Mouse (Mus musculus) liver, embryonic 16.5 days (tissue): ENCODE data around the gene Gtf2ird1. TPM values are rescaled to one million over a fixed set of nuclear protein-coding genes. Genes with fewer than 3 reads are reported as not detected.
"Not testable (repeated sequence)": the region's sequence is repeated elsewhere in the genome, so short reads cannot be mapped to it uniquely, and the experiment has no call there.

Source experiments
- ATAC-seq: fragments of 200-750 bp; cut with Nextera tagmentation; 2 replicates; pipeline ENCODE4 v1.8.0; 2017; ENCODE audit warnings: low read depth, mild to moderate bottlenecking, moderate number of reproducible peaks, moderate library complexity
- H3K27ac ChIP-seq: fragments of 300-500 bp; sonication (generic); 2 replicates; pipeline ENCODE4 v1.5.1; 2014; ENCODE audit warnings: mild to moderate bottlenecking, low read length
- H3K27me3 ChIP-seq: fragments of 300-500 bp; sonication (generic); 2 replicates; pipeline ENCODE4 v1.6.1; 2014; ENCODE audit warnings: low read depth, low read length, mixed read lengths; ENCODE audit not compliant: control insufficient read depth, insufficient read depth
- H3K36me3 ChIP-seq: fragments of 300-500 bp; sonication (generic); 2 replicates; pipeline ENCODE4 v1.6.1; 2014; ENCODE audit warnings: mild to moderate bottlenecking; ENCODE audit not compliant: control insufficient read depth, insufficient read depth
- H3K4me1 ChIP-seq: fragments of 300-500 bp; sonication (generic); 2 replicates; pipeline ENCODE4 v1.6.1; 2014; ENCODE audit warnings: low read depth, low read length, mixed read lengths; ENCODE audit not compliant: control insufficient read depth
- H3K4me2 ChIP-seq: fragments of 300-500 bp; sonication (generic); 2 replicates; pipeline ENCODE4 v1.6.1; 2014; ENCODE audit warnings: low read depth, low read length, mixed read lengths
- H3K4me3 ChIP-seq: fragments of 300-500 bp; sonication (generic); 2 replicates; pipeline ENCODE4 v1.5.1; 2014; ENCODE audit warnings: low read depth, mild to moderate bottlenecking, low read length
- H3K9ac ChIP-seq: fragments of 300-500 bp; sonication (generic); 2 replicates; pipeline ENCODE4 v1.6.1; 2014; ENCODE audit warnings: low read depth, low read length
- H3K9me3 ChIP-seq: fragments of 300-500 bp; sonication (generic); replicated peaks from 2 replicates; pipeline ENCODE4 v1.6.1; 2016; ENCODE audit warnings: low read length; ENCODE audit not compliant: control insufficient read depth
- WGBS: fragments of 180-500 bp; shearing (Covaris S2); extraction: QIAGEN DNeasy Blood & Tissue Kit; methylation state at CpG from one replicate; pipeline ENCODE4 v1.1.7; 2014; ENCODE audit not compliant: insufficient replicate concordance; 5-methylcytosine and 5-hydroxymethylcytosine counted together
- polyA plus RNA-seq: library from polyadenylated mRNA; unstranded; fragments of >200 nt; fragmentation: Nextera tagmentation; extraction: Ambion mirVana; gene quantifications from 2 replicates; pipeline ENCODE4 v1.2.1, GENCODE M21; 2015

Gene Gtf2ird1
- polyA plus RNA-seq, 1 experiment from 2014 or later: 11.6 TPM

- WGBS: 69% methylated on average over 2 of the region's 2 CpGs
- H3K4me1 ChIP-seq: no peaks in the 10 kb centered on the region
- H3K27me3 ChIP-seq: no peaks in the 10 kb centered on the region
Measured at GRCm38 (mm10) chr5:134370831-134371230, 85.7 kb downstream of the Gtf2ird1 start.

DNA sequence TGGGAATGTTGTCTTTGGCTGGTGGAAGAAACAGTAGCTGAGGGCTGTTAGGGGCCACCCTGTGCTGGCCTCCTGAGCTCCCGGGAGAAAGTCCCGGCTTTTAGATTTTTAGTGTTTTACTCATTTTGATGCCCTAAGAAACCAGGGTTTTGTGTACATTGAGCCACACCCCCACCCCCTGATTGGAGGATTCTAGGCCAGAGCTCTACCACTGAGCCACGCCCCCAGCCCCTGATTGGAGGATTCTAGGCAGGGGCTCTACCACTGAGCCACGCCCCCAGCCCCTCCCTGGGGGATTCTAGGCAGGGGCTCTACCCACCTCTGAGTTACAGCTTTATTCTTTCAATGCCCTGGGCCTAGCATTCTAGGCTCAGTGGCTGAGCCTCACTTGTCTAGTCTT is 97.4 kb downstream of the Gtf2ird1 start:
- no peaks in the 10 kb centered on the region for H3K9me3 ChIP-seq
- H3K36me3 ChIP-seq: no peaks in the 10 kb centered on the region
- no peak overlapping the region for H3K4me2 ChIP-seq
- no peak overlapping the region for H3K9ac ChIP-seq
- no peak overlapping the region for H3K4me3 ChIP-seq
- H3K27me3 ChIP-seq: no peaks in the 10 kb centered on the region
- no peak for ATAC-seq
- no peak overlapping the region for H3K27ac ChIP-seq
- WGBS: 75% methylated on average over 4 of the region's 4 CpGs
- no peaks in the 10 kb centered on the region for H3K4me1 ChIP-seq

More at GRCm38 (mm10) chr5:134370831-134371230, 85.7 kb downstream of the Gtf2ird1 start:
- Histone ChIP-seq H3K9me3 (no peaks in the 10 kb centered on the region), H3K36me3 (no peaks in the 10 kb centered on the region), H3K4me2 (no peak overlapping the region), H3K27ac (no peak overlapping the region), H3K4me3 (no peak overlapping the region), H3K9ac (no peak overlapping the region)
- ATAC-seq: no peak

DNA sequence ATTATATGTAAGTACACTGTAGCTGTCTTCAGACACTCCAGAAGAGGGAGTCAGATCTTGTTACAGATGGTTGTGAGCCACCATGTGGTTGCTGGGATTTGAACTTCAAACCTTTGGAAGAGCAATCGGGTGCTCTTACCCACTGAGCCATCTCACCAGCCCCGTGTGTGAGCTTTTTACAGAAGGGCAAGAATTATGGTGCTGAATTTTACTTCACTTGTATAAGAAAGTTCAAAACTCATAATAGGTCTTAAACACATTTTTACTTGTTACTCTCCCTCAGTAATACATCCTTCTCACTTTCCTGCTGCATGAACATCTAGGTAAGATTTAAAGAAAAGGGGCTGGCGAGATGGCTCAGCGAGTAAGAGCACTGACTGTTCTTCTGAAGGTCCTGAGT is 101.1 kb downstream of the Gtf2ird1 start:
- not testable (repeated sequence) for H3K27ac ChIP-seq, ATAC-seq, H3K4me3 ChIP-seq, H3K9me3 ChIP-seq, H3K27me3 ChIP-seq, H3K4me2 ChIP-seq, H3K9ac ChIP-seq, H3K36me3 ChIP-seq
- WGBS: 65% methylated on average over 4 of the region's 4 CpGs
- peaks cover 11% of the 10 kb centered on the region for H3K4me1 ChIP-seq

DNA sequence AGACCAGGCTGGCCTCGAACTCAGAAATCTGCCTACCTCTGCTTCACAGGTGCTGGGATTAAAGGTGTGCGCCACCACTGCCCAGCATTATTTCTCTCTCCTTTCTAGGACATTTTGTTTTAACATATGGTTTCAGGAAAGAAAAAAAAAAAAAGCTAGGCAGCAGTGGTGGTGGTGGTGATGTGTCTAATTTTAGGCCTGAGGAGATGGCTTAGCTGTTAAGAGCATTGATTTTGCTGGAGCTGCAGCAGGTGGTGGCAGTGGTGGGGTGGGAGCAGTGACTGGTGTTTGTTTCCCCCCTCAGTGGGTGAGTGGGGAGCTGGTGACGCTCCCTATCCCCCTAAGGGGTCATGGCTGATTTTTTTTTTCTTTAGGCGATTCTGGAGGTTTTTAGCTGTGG is 103.4 kb downstream of the Gtf2ird1 start:
- H3K4me2 ChIP-seq: no peak overlapping the region
- H3K27ac ChIP-seq: no peak overlapping the region
- H3K36me3 ChIP-seq: no peaks in the 10 kb centered on the region
- peaks cover 12% of the 10 kb centered on the region for H3K4me1 ChIP-seq
- H3K4me3 ChIP-seq: no peak overlapping the region
- 49% methylated on average over 4 of the region's 4 CpGs for WGBS
- no peak for ATAC-seq
- H3K9ac ChIP-seq: no peak overlapping the region
- no peaks in the 10 kb centered on the region for H3K9me3 ChIP-seq
- H3K27me3 ChIP-seq: no peaks in the 10 kb centered on the region

- Histone ChIP-seq H3K4me1 (peaks cover 12% of the 10 kb centered on the region), H3K9me3 (no peaks in the 10 kb centered on the region), H3K27ac (no peak overlapping the region), H3K4me2 (no peak overlapping the region), H3K27me3 (no peaks in the 10 kb centered on the region), H3K9ac (no peak overlapping the region), H3K4me3 (no peak overlapping the region), H3K36me3 (no peaks in the 10 kb centered on the region)
- 52% methylated on average over 3 of the region's 3 CpGs for WGBS
- ATAC-seq: peak; percentile 20; the same call in 1 of the 2 replicates
Measured at GRCm38 (mm10) chr5:134352527-134353001, 104.0 kb downstream of the Gtf2ird1 start.

GRCm38 (mm10) chr5:134350660-134351059 is 105.9 kb downstream of the Gtf2ird1 start:
- no peaks in the 10 kb centered on the region for H3K27me3 ChIP-seq
- H3K4me1 ChIP-seq: peaks cover 12% of the 10 kb centered on the region
- peak overlapping the region; percentile 3; the same call in 1 of the 2 replicates for H3K4me3 ChIP-seq
- no peaks in the 10 kb centered on the region for H3K9me3 ChIP-seq
- peak; percentile 87 for ATAC-seq
- no peak overlapping the region for H3K27ac ChIP-seq
- H3K9ac ChIP-seq: no peak overlapping the region
- H3K4me2 ChIP-seq: peak overlapping the region; percentile 35
- WGBS: 12% methylated on average over 10 of the region's 10 CpGs
- H3K36me3 ChIP-seq: no peaks in the 10 kb centered on the region

GRCm38 (mm10) chr5:134347066-134347465 is 109.5 kb downstream of the Gtf2ird1 start:
- 63% methylated on average over 2 of the region's 2 CpGs for WGBS

DNA sequence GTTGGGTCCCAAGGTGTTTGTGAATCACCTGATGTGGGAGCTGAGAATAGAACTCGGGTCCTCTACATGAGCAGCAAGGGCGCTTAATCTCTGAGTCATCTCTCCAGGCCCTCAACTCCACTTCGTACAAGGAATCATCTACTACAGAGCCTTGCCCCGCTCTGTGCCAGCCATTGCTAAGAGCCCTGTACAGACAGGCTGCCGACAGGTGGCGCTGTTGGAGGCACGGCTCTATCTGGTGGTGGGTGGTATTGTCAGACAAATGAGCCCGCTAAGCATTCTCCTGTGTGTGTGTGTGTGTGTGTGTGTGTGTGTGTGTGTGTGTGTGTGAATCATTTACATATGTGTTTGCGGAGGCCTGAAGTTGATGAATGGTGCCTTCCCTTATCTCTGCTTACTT is 111.1 kb downstream of the Gtf2ird1 start:
- Histone ChIP-seq H3K4me3 (no peak overlapping the region), H3K27ac (no peak overlapping the region), H3K9me3 (no peaks in the 10 kb centered on the region), H3K4me2 (no peak overlapping the region), H3K9ac (no peak overlapping the region), H3K4me1 (peaks cover 2% of the 10 kb centered on the region), H3K36me3 (no peaks in the 10 kb centered on the region), H3K27me3 (no peaks in the 10 kb centered on the region)
- 78% methylated on average over 9 of the region's 9 CpGs for WGBS
- no peak for ATAC-seq

More at GRCm38 (mm10) chr5:134347066-134347465, 109.5 kb downstream of the Gtf2ird1 start:
- Histone ChIP-seq H3K4me3 (no peak overlapping the region), H3K9me3 (no peaks in the 10 kb centered on the region), H3K4me2 (no peak overlapping the region), H3K27ac (no peak overlapping the region), H3K27me3 (no peaks in the 10 kb centered on the region), H3K36me3 (no peaks in the 10 kb centered on the region), H3K9ac (no peak overlapping the region), H3K4me1 (peaks cover 10% of the 10 kb centered on the region)
- ATAC-seq: no peak

DNA sequence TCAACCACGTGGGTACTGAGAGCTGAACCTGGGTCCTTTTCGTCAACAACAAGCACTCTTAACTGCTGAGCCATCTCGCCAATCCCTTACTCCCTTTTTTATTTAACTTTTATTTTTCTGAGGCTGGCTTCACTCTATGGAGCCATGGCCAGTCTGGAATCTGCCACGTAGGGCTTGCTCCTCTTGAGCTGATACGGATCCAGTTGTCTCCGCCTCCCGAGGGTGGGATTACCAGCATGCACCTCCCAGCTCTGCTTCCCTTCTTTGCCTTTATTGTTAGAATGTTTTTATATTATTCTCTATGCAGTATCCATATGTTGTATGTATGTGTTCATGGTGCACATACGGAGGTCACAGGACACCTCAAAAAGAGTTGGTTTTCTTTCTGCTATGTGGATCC is 112.4 kb downstream of the Gtf2ird1 start:
- Histone ChIP-seq H3K4me1 (no peaks in the 10 kb centered on the region), H3K9me3 (no peaks in the 10 kb centered on the region), H3K4me2 (no peak overlapping the region), H3K36me3 (no peaks in the 10 kb centered on the region), H3K27me3 (no peaks in the 10 kb centered on the region), H3K27ac (no peak overlapping the region), H3K4me3 (no peak overlapping the region), H3K9ac (no peak overlapping the region)
- ATAC-seq: no peak
- 67% methylated on average over 8 of the region's 8 CpGs for WGBS
